Mouse (Mus musculus): ENCODE results near the gene Slx4. TPM values are rescaled to one million over a fixed set of nuclear protein-coding genes. Genes with fewer than 3 reads are reported as not detected.

Slx4 gene
- 23.0 and 23.1 TPM in 2 replicates for polyA plus RNA-seq (2014; fragmentation: Nextera tagmentation; extraction: Ambion mirVana)

DNA sequence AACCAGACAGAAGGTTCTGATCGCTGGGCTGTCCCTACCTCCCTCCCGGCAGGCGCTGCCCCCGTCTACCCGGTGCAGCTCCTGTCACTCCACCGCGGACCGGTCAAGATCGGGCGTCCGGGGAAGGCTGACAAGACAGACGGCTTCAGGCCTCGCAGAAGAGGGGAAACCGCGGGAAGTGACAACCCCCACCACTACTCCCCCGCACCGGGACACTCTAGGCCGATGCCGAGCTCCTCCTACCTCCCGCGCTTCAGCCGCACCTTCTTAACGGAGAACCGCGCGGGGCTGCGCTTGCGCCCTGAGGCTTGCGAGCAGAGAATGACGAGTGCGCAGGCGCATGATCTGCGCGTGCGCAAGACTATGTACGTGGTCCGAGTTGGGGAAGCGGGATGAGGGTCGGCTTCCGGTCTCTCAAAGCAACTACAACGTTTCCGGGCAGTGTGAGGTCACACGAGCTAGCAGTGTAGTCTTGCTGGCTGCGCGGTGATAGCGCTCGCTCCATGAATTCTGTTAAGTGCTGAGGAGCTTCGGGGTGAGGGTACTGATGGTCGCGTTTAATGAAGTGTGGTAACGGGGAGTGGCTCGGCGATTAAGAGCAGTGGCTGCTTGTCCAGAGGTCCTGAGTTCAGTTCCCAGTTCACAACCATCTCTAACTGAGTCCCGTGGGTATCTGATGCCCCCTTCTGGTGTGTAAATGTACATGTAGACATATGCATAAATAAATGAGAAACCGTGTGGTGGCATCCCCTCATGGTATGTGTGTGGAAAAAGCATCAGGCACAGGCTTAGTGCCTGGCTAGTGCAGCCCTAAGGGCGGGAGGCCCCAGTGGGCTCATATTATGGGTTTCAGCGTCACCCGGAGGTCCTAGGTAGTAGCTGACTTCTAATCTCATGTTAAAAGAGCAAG is at the start of gene Slx4:
TSS of gene Slx4 (minus strand) at position 282 of the 910 bp plus-strand sequence.
- Histone ChIP-seq H3K4me3 (ENCODE audit: low read depth, low read length) (peak within 1 kb of the TSS; percentile 58), H3K9ac (ENCODE audit: low read depth, low read length) (peak within 1 kb of the TSS; percentile 74), H3K4me2 (ENCODE audit: low read depth, low read length) (peak within 1 kb of the TSS; percentile 62), H3K9me3 (ENCODE audit: control insufficient read depth, low read length) (0 out of 2 replicates have a peak, but pooled peaks cover 2% of the 10 kb centered on the region), H3K4me1 (ENCODE audit: control insufficient read depth, insufficient read depth, low read length) (peaks cover 10% of the 10 kb centered on the region), H3K27me3 (replicated peaks; ENCODE audit: control insufficient read depth, insufficient read depth, low read length) (no peaks in the 10 kb centered on the region), H3K27ac (replicated peaks; ENCODE audit: low read depth, low read length) (peak within 1 kb of the TSS; percentile 86), H3K36me3 (ENCODE audit: control insufficient read depth, insufficient read depth, low read length) (peaks cover 29% of the 10 kb centered on the region)
- ATAC-seq (ENCODE audit: low read depth) (peak; percentile 98), DNase-seq (ENCODE audit: low spot score) (peak; percentile 98)
- WGBS, result 2% methylated on average over 49 of the region's 58 CpGs

DNA sequence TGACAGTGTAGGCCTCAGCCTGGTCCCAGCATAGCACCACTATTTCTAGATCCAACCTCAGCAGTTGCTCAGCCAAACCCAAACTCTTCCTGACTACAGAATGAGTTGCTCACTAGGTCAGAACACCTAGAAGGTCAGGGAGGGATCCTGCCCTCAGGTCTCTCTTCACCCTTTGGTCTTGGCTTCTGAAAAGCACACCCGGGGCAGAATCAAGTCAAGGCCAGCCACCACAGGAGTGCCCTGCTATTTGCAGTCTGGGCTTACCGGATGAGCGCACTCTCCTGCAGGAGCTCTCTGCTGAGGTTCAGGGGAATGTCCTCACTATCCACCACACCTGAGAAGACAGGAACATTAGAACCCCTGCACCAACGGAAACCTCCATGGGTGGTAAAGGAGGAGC is 49.0 kb upstream of the Slx4 start:
- no peaks in the 10 kb centered on the region for H3K9me3 ChIP-seq (ENCODE audit: control insufficient read depth, low read length)
- ATAC-seq (ENCODE audit: low read depth), result no peak
- peaks cover 81% of the 10 kb centered on the region for H3K36me3 ChIP-seq (ENCODE audit: control insufficient read depth, insufficient read depth, low read length)
- DNase-seq (ENCODE audit: low spot score), result no peak
- H3K9ac ChIP-seq (ENCODE audit: low read depth, low read length), result no peak overlapping the region
- 94% methylated on average over 4 of the region's 4 CpGs for WGBS
- no peaks in the 10 kb centered on the region for H3K27me3 ChIP-seq (replicated peaks; ENCODE audit: control insufficient read depth, insufficient read depth, low read length)
- H3K4me1 ChIP-seq (ENCODE audit: control insufficient read depth, insufficient read depth, low read length), result no peaks in the 10 kb centered on the region
- H3K4me2 ChIP-seq (ENCODE audit: low read depth, low read length), result no peak overlapping the region
- no peak overlapping the region for H3K4me3 ChIP-seq (ENCODE audit: low read depth, low read length)
- H3K27ac ChIP-seq (replicated peaks; ENCODE audit: low read depth, low read length), result no peak overlapping the region

DNA sequence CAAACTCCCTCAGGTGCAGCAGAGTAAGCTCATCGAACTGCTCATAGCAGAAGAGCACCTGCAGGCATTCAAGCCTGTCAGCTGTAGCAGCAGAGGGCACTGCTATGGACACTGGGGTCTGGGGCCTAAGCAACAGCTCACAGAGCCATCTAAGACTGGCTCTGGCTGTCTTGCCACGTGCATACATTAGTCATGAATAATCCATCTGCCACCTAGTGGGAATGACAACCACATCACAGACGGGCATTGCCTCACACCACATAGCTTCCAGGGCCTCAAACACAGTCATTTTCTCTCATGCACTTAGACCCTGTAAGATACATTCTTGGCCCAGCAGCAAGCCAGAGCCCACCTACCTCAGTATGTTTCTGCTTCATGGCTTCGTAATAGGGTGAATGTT is 42.0 kb upstream of the Slx4 start:
- H3K4me1 ChIP-seq (ENCODE audit: control insufficient read depth, insufficient read depth, low read length), result no peaks in the 10 kb centered on the region
- no peak overlapping the region for H3K4me2 ChIP-seq (ENCODE audit: low read depth, low read length)
- H3K9ac ChIP-seq (ENCODE audit: low read depth, low read length), result no peak overlapping the region
- no peak overlapping the region for H3K4me3 ChIP-seq (ENCODE audit: low read depth, low read length)
- 81% methylated on average over 4 of the region's 4 CpGs for WGBS
- DNase-seq (ENCODE audit: low spot score) (no peak), ATAC-seq (ENCODE audit: low read depth) (no peak)
- H3K27me3 ChIP-seq (replicated peaks; ENCODE audit: control insufficient read depth, insufficient read depth, low read length), result no peaks in the 10 kb centered on the region
- peaks cover 82% of the 10 kb centered on the region for H3K36me3 ChIP-seq (ENCODE audit: control insufficient read depth, insufficient read depth, low read length)
- H3K27ac ChIP-seq (replicated peaks; ENCODE audit: low read depth, low read length), result no peak overlapping the region
- H3K9me3 ChIP-seq (ENCODE audit: control insufficient read depth, low read length), result no peaks in the 10 kb centered on the region

DNA sequence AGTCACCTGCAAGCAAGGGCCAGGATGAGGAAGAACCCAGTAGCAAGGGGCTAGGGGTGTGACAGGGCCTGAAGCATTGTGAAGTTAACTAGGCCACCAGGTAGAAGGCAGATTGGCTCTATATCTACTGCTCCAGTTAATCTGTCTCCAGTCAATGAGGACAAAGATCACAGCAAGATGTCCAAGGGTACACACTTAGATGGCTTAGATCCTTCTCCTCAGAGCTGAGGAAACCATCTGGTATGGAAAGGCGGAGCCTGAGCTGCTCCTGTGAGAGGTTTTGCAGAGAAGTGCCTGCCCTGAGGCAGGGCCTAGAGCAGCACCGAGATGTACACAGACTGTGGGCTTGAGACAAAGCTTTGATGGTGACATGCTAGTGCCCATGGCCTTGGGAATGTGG is 40.5 kb upstream of the Slx4 start:
- Histone ChIP-seq H3K9me3 (ENCODE audit: control insufficient read depth, low read length) (no peaks in the 10 kb centered on the region), H3K4me3 (ENCODE audit: low read depth, low read length) (no peak overlapping the region), H3K4me1 (ENCODE audit: control insufficient read depth, insufficient read depth, low read length) (no peaks in the 10 kb centered on the region), H3K27me3 (replicated peaks; ENCODE audit: control insufficient read depth, insufficient read depth, low read length) (no peaks in the 10 kb centered on the region), H3K9ac (ENCODE audit: low read depth, low read length) (no peak overlapping the region), H3K36me3 (ENCODE audit: control insufficient read depth, insufficient read depth, low read length) (peaks cover 82% of the 10 kb centered on the region), H3K27ac (replicated peaks; ENCODE audit: low read depth, low read length) (no peak overlapping the region), H3K4me2 (ENCODE audit: low read depth, low read length) (no peak overlapping the region)
- ATAC-seq (ENCODE audit: low read depth), result no peak
- WGBS, result 93% methylated on average over 2 of the region's 2 CpGs
- no peak for DNase-seq (ENCODE audit: low spot score)

DNA sequence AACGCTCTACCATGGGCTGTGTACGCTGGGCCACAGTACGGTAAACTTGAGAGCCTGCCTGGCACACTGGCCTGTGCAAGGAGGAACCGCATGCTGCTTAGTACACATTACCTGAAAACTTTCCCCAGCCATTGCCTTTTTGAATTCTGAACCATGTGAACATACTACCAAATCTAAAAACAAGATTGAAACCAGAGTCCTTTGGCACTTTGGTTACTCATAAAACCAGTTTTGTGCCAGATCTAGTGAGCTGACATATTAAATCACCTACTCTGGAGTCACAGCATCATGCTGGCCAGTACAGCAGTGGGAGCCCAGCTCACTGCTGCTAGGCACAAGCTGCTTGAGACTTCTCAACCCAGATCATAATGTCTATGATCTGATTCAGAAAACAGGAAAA is 38.1 kb upstream of the Slx4 start:
- H3K4me3 ChIP-seq (ENCODE audit: low read depth, low read length), result no peak overlapping the region
- DNase-seq (ENCODE audit: low spot score) (no peak), ATAC-seq (ENCODE audit: low read depth) (no peak)
- no peaks in the 10 kb centered on the region for H3K9me3 ChIP-seq (ENCODE audit: control insufficient read depth, low read length)
- no peak overlapping the region for H3K4me2 ChIP-seq (ENCODE audit: low read depth, low read length)
- no peak overlapping the region for H3K27ac ChIP-seq (replicated peaks; ENCODE audit: low read depth, low read length)
- no peak overlapping the region for H3K9ac ChIP-seq (ENCODE audit: low read depth, low read length)
- no peaks in the 10 kb centered on the region for H3K4me1 ChIP-seq (ENCODE audit: control insufficient read depth, insufficient read depth, low read length)
- peaks cover 89% of the 10 kb centered on the region for H3K36me3 ChIP-seq (ENCODE audit: control insufficient read depth, insufficient read depth, low read length)
- no peaks in the 10 kb centered on the region for H3K27me3 ChIP-seq (replicated peaks; ENCODE audit: control insufficient read depth, insufficient read depth, low read length)
- WGBS, result 93% methylated on average over 4 of the region's 4 CpGs

DNA sequence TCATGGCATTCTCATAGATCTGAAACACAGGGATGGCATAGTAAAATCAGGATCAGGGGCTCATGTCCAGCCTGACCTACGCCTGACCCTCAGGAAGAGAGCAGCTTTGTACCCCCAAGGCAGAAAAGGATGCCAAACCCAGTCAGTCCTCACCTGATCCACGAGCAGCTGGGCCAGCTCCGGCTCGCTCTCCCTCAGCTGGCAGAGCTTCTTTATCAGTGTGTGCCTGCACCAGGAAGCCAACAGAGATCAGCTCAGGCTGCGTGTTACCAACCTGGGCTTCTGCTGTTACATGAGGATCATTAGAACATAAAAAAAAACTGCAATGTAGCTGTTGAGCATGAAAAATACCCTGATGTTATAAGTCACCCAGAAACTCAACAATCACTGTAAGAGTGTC is 36.6 kb upstream of the Slx4 start:
- H3K27ac ChIP-seq (replicated peaks; ENCODE audit: low read depth, low read length), result no peak overlapping the region
- ATAC-seq (ENCODE audit: low read depth) (no peak), DNase-seq (ENCODE audit: low spot score) (no peak)
- no peaks in the 10 kb centered on the region for H3K27me3 ChIP-seq (replicated peaks; ENCODE audit: control insufficient read depth, insufficient read depth, low read length)
- no peak overlapping the region for H3K9ac ChIP-seq (ENCODE audit: low read depth, low read length)
- no peak overlapping the region for H3K4me2 ChIP-seq (ENCODE audit: low read depth, low read length)
- no peak overlapping the region for H3K4me3 ChIP-seq (ENCODE audit: low read depth, low read length)
- WGBS, result 84% methylated on average over 5 of the region's 5 CpGs
- H3K9me3 ChIP-seq (ENCODE audit: control insufficient read depth, low read length), result no peaks in the 10 kb centered on the region
- H3K4me1 ChIP-seq (ENCODE audit: control insufficient read depth, insufficient read depth, low read length), result no peaks in the 10 kb centered on the region
- peaks cover 80% of the 10 kb centered on the region for H3K36me3 ChIP-seq (ENCODE audit: control insufficient read depth, insufficient read depth, low read length)

DNA sequence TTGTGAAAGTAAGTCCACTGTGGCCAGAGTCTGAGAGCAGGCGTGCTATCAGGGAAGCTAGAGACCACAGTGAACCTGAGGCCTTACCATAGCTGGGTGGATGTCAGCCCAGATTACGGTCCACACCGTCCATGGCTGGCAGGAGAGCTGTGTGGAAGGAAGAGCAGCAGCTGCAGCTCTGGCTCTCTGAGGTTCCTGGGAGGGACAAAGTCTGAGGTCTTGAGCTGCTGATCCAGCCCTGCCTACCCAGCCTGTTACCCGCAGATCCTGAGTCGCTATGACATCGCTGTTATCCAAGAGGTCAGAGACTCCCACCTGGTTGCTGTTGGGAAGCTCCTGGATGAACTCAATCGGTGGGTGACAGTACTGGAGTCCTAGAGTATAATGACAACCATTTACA is 34.1 kb upstream of the Slx4 start:
- no peak for ATAC-seq (ENCODE audit: low read depth)
- Histone ChIP-seq H3K4me2 (ENCODE audit: low read depth, low read length) (no peak overlapping the region), H3K4me1 (ENCODE audit: control insufficient read depth, insufficient read depth, low read length) (no peaks in the 10 kb centered on the region), H3K4me3 (ENCODE audit: low read depth, low read length) (no peak overlapping the region), H3K27ac (replicated peaks; ENCODE audit: low read depth, low read length) (no peak overlapping the region), H3K27me3 (replicated peaks; ENCODE audit: control insufficient read depth, insufficient read depth, low read length) (no peaks in the 10 kb centered on the region), H3K36me3 (ENCODE audit: control insufficient read depth, insufficient read depth, low read length) (peaks cover 59% of the 10 kb centered on the region), H3K9me3 (ENCODE audit: control insufficient read depth, low read length) (no peaks in the 10 kb centered on the region), H3K9ac (ENCODE audit: low read depth, low read length) (no peak overlapping the region)
- 89% methylated on average over 7 of the region's 7 CpGs for WGBS
- DNase-seq (ENCODE audit: low spot score), result no peak

DNA sequence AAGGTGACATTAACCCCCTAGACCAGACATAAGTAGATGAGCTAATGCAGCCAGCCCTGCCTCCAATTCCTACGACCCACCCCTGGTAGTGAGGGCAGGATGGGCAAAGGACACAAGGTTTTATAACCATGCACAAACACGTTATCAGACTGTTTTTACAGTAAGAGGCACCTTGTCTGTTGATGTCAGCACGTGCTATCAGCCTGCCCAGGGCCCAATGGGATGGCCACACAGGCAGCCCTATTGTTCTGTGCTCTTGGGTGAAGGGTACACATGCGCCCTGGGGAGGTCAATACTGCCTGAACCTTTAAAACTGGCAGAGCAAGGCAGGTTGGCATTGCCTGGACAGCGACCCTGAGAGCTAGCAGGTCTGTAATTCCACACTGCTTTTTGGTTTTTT is 33.2 kb upstream of the Slx4 start, which contains the start of gene Dnase1:
TSS of gene Dnase1 (plus strand) at position 136 of the 400 bp plus-strand sequence.
- Histone ChIP-seq H3K27me3 (replicated peaks; ENCODE audit: control insufficient read depth, insufficient read depth, low read length) (no peaks in the 10 kb centered on the region), H3K36me3 (ENCODE audit: control insufficient read depth, insufficient read depth, low read length) (peaks cover 50% of the 10 kb centered on the region), H3K27ac (replicated peaks; ENCODE audit: low read depth, low read length) (no peak within 1 kb of the TSS), H3K4me3 (ENCODE audit: low read depth, low read length) (no peak within 1 kb of the TSS), H3K4me1 (ENCODE audit: control insufficient read depth, insufficient read depth, low read length) (no peaks in the 10 kb centered on the region), H3K9ac (ENCODE audit: low read depth, low read length) (no peak within 1 kb of the TSS; the same call in 1 of the 2 replicates), H3K4me2 (ENCODE audit: low read depth, low read length) (no peak within 1 kb of the TSS), H3K9me3 (ENCODE audit: control insufficient read depth, low read length) (no peaks in the 10 kb centered on the region)
- DNase-seq (ENCODE audit: low spot score), result no peak
- 89% methylated on average over 5 of the region's 5 CpGs for WGBS
- ATAC-seq (ENCODE audit: low read depth), result no peak

DNA sequence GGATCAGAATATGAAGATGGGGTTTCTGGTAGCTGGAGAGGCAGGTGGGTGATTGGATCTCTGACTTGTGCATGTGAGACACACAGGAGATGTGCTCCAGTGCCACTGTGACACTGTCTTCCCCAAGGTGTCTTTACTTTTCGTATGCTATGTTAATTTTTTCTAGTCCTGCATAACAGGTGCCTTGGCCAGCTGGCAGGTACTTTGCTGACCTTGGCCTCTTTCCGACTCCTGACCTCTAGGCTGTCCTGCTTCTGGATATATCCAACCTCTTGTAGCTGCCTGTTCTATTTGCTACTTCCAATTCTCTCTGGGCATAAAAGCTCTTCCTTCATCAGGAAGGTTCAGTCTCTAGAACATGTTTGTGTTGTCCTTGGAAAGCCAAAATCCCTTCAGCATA is 32.0 kb upstream of the Slx4 start:
- Histone ChIP-seq H3K27ac (replicated peaks; ENCODE audit: low read depth, low read length) (no peak overlapping the region), H3K36me3 (ENCODE audit: control insufficient read depth, insufficient read depth, low read length) (peaks cover 38% of the 10 kb centered on the region), H3K4me3 (ENCODE audit: low read depth, low read length) (no peak overlapping the region), H3K4me1 (ENCODE audit: control insufficient read depth, insufficient read depth, low read length) (no peaks in the 10 kb centered on the region), H3K9ac (ENCODE audit: low read depth, low read length) (no peak overlapping the region), H3K27me3 (replicated peaks; ENCODE audit: control insufficient read depth, insufficient read depth, low read length) (no peaks in the 10 kb centered on the region), H3K4me2 (ENCODE audit: low read depth, low read length) (no peak overlapping the region), H3K9me3 (ENCODE audit: control insufficient read depth, low read length) (no peaks in the 10 kb centered on the region)
- ATAC-seq (ENCODE audit: low read depth) (no peak), DNase-seq (ENCODE audit: low spot score) (no peak)
- WGBS, result 87% methylated on average over 2 of the region's 2 CpGs
